Comparison of ENCODE assay signal across 12 mouse cellular contexts in the genomic region with DNA sequence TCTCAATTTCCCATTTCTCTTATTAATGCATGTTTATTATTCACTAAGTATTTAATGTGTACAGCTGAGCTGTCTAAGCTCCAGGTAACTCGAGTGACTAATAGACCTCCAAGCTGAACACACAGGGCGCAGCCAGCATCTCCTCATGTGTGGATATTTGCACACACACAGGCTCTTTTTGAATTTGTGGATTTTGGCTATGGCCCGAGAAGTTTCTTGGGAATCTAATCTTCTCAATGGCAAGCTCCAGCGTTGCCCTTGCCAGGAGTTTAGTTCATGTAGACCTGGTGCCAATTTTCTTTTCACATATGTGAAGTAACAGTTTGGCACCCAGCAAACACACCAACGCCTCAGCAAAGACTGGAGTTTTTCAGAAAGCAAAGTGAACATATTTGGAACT.
DNase-seq lines count a peak whose midpoint lies in the region; ATAC-seq and TF ChIP-seq lines count a peak whose summit lies in the region.
"Had no signal": no experiment of that assay in that cellular context is flagged by ENCODE, and none has a peak within 500 bp of the region (broad histone marks: within the 10 kb centered on the region; RNA-seq: fewer than 3 reads in every experiment).

No protein-coding gene starts in this region.

- TF ChIP-seq CTCF in midbrain, postnatal 0 days (IDR thresholded peaks at IDR 0.05), result no peak

- no peak for ATAC-seq in midbrain, postnatal 0 days (ENCODE audit: low FRiP score)
- no peak for ATAC-seq in midbrain, embryonic 16.5 days

- DNase-seq in cerebellum, adult 9-10 months, result peak; percentile 25
- no peak for DNase-seq in cerebellum, postnatal 36 days
- peak; percentile 71 for DNase-seq in midbrain, postnatal 0 days (ENCODE audit: low spot score)
- DNase-seq in heart, adult 8-10 months (ENCODE audit: low spot score), result peak; percentile 53
- peak; percentile 83 for DNase-seq in skeletal muscle tissue, adult 2 months (ENCODE audit: low read depth, low spot score)
- DNase-seq in layer of hippocampus, postnatal 10 days (ENCODE audit: low spot score in 2 of 2), result no peak
- DNase-seq in embryo, embryonic 11 days, result no peak
- DNase-seq: midbrain, embryonic 14.5 days; right cerebral cortex, postnatal 14 days; thymus, postnatal 36 days had no signal

- no peak overlapping the region for H3K4me3 ChIP-seq in midbrain, postnatal 0 days (ENCODE audit: low read depth, low read length)
- no peak overlapping the region for H3K4me3 ChIP-seq in midbrain, embryonic 16.5 days (ENCODE audit: low read depth, low read length)

- H3K36me3 ChIP-seq in midbrain, postnatal 0 days (ENCODE audit: insufficient read depth, low read length), result no peaks in the 10 kb centered on the region
- no peaks in the 10 kb centered on the region for H3K36me3 ChIP-seq in midbrain, embryonic 16.5 days (ENCODE audit: control insufficient read depth, insufficient read depth, low read length)

- no peaks in the 10 kb centered on the region for H3K4me1 ChIP-seq in midbrain, postnatal 0 days (ENCODE audit: insufficient read depth, low read length)
- no peaks in the 10 kb centered on the region for H3K4me1 ChIP-seq in midbrain, embryonic 16.5 days (ENCODE audit: control insufficient read depth, insufficient read depth, low read length)

- H3K27me3 ChIP-seq in midbrain, postnatal 0 days (ENCODE audit: insufficient read depth, low read length), result no peaks in the 10 kb centered on the region
- H3K27me3 ChIP-seq in midbrain, embryonic 16.5 days (ENCODE audit: control insufficient read depth, insufficient read depth, low read depth, low read length), result no peaks in the 10 kb centered on the region

- H3K9ac ChIP-seq in midbrain, postnatal 0 days (replicated peaks; ENCODE audit: low read length, poor library complexity, severe bottlenecking), result no peak overlapping the region
- no peak overlapping the region for H3K9ac ChIP-seq in midbrain, embryonic 16.5 days (ENCODE audit: low read depth, low read length)
- H3K9ac ChIP-seq: hindbrain, embryonic 14.5 days had no signal

- H3K9me3 ChIP-seq in midbrain, postnatal 0 days (ENCODE audit: low read length), result no peaks in the 10 kb centered on the region
- no peaks in the 10 kb centered on the region for H3K9me3 ChIP-seq in midbrain, embryonic 16.5 days (replicated peaks; ENCODE audit: control insufficient read depth, low read length, poor library complexity, severe bottlenecking)

- H3K27ac ChIP-seq in midbrain, postnatal 0 days (ENCODE audit: low read depth, low read length), result no peak overlapping the region
- H3K27ac ChIP-seq in midbrain, embryonic 16.5 days (ENCODE audit: low read length), result no peak overlapping the region
- H3K27ac ChIP-seq: hindbrain, embryonic 14.5 days had no signal

- 77% methylated on average over 5 of the region's 5 CpGs for WGBS in midbrain, postnatal 0 days
- 87% methylated on average over 5 of the region's 5 CpGs for WGBS in midbrain, embryonic 16.5 days

- no peak overlapping the region for H3K4me2 ChIP-seq in midbrain, postnatal 0 days (ENCODE audit: low read depth, low read length, poor library complexity, severe bottlenecking)
- H3K4me2 ChIP-seq in midbrain, embryonic 16.5 days (ENCODE audit: low read length), result no peak overlapping the region
- H3K4me2 ChIP-seq: hindbrain, embryonic 14.5 days had no signal

Comparison
In these comparisons a context has a peak if more than half of its experiments do, and no peak if none do; other contexts are left out.
1. DNase-seq: peak in cerebellum, adult 9-10 months (single experiment), midbrain, postnatal 0 days (single experiment), heart, adult 8-10 months (single experiment) and skeletal muscle tissue, adult 2 months (single experiment); none in cerebellum, postnatal 36 days (0 of 2), layer of hippocampus, postnatal 10 days (0 of 2) and embryo, embryonic 11 days (single experiment).